Mouse (Mus musculus) limb, embryonic 14.5 days (tissue): ENCODE measurements around the gene Cpa4. TPM values are rescaled to one million over a fixed set of nuclear protein-coding genes. Genes with fewer than 3 reads are reported as not detected.

Experiments
- ATAC-seq: fragments of 200-750 bp; cut with Nextera tagmentation; 2 replicates; pipeline ENCODE4 v1.8.0; 2017; ENCODE audit warnings: low read depth, moderate number of reproducible peaks, moderate TSS enrichment; ENCODE audit not compliant: low FRiP score
- DNase-seq: peaks from one replicate; pipeline ENCODE4 v3.0.0-alpha.2; 2015; ENCODE audit warnings: low spot score
- H3K27ac ChIP-seq: fragments of 300-500 bp; sonication (generic); replicated peaks from 2 replicates; pipeline ENCODE4 v1.5.1; 2014; ENCODE audit warnings: low read depth, mild to moderate bottlenecking, low read length, moderate library complexity, mixed read lengths
- H3K27me3 ChIP-seq: fragments of 300-500 bp; sonication (generic); 2 replicates; pipeline ENCODE4 v1.6.1; 2014; ENCODE audit warnings: low read length, mixed read lengths; ENCODE audit not compliant: control insufficient read depth, insufficient read depth
- H3K36me3 ChIP-seq: fragments of 300-500 bp; sonication (generic); 2 replicates; pipeline ENCODE4 v1.6.1; 2014; ENCODE audit warnings: mild to moderate bottlenecking, low read length, moderate library complexity, mixed read lengths; ENCODE audit not compliant: control insufficient read depth, insufficient read depth
- H3K4me1 ChIP-seq: fragments of 300-500 bp; sonication (generic); 2 replicates; pipeline ENCODE4 v1.6.1; 2014; ENCODE audit warnings: antibody characterized with exemption, low read length, mixed read lengths; ENCODE audit not compliant: control insufficient read depth, insufficient read depth
- H3K4me2 ChIP-seq: fragments of 300-500 bp; sonication (generic); replicated peaks from 2 replicates; pipeline ENCODE4 v1.6.1; 2014; ENCODE audit warnings: low read depth, mild to moderate bottlenecking, low read length, moderate library complexity; ENCODE audit not compliant: severe bottlenecking
- H3K4me3 ChIP-seq: fragments of 300-500 bp; sonication (generic); replicated peaks from 2 replicates; pipeline ENCODE4 v1.5.1; 2014; ENCODE audit warnings: low read length
- H3K9ac ChIP-seq: fragments of 300-500 bp; sonication (generic); 2 replicates; pipeline ENCODE4 v1.6.1; 2014; ENCODE audit warnings: mild to moderate bottlenecking, low read depth, low read length, moderate library complexity; ENCODE audit not compliant: severe bottlenecking
- H3K9me3 ChIP-seq: fragments of 300-500 bp; sonication (generic); 2 replicates; pipeline ENCODE4 v1.6.1; 2016; ENCODE audit warnings: low read length; ENCODE audit not compliant: control insufficient read depth
- POLR2A ChIP-seq: fragments of 200-500 bp; IDR thresholded peaks from 2 replicates; pipeline ENCODE4 v1.8.0; 2012; ENCODE audit warnings: inconsistent platforms, mild to moderate bottlenecking, moderate library complexity, borderline replicate concordance; ENCODE audit not compliant: insufficient read depth, insufficient read length; ENCODE audit errors: extremely low read depth
- WGBS: fragments of 180-500 bp; shearing (Covaris S2); extraction: QIAGEN DNeasy Blood & Tissue Kit; methylation state at CpG from one replicate; pipeline ENCODE4 v1.1.7; 2014; 5-methylcytosine and 5-hydroxymethylcytosine counted together
- polyA plus RNA-seq, 2 experiments: library from polyadenylated mRNA; depleted of rRNA in 1 of 2; stranded (reverse) in 1 of 2; unstranded in 1 of 2; fragments of >200 nt; fragmentation: Nextera tagmentation in 1 of 2; extraction: Ambion mirVana in 1 of 2; gene quantifications; 2 replicates each; pipeline versions ENCODE4 v1.2.1 to v1.2.3; 2012 to 2014

Gene Cpa4
- polyA plus RNA-seq, 2 experiments = 2.1 to 4.4 TPM

GRCm38 (mm10) chr6:30547656-30548306 is 20.4 kb upstream of the Cpa4 start:
- ATAC-seq (no peak), DNase-seq (no peak)
- peaks cover 74% of the 10 kb centered on the region for H3K4me1 ChIP-seq
- 20% methylated on average over 9 of the region's 9 CpGs for WGBS
- H3K27ac ChIP-seq = peak overlapping the region; percentile 84
- TF ChIP-seq POLR2A = no peak
- no peaks in the 10 kb centered on the region for H3K36me3 ChIP-seq
- H3K4me2 ChIP-seq = peak overlapping the region; percentile 44
- peak overlapping the region; percentile 9; the same call in 1 of the 2 replicates for H3K9ac ChIP-seq
- H3K9me3 ChIP-seq = no peaks in the 10 kb centered on the region
- no peak overlapping the region for H3K4me3 ChIP-seq
- no peaks in the 10 kb centered on the region for H3K27me3 ChIP-seq

- peak; percentile 32 for ATAC-seq
- peaks cover 73% of the 10 kb centered on the region for H3K4me1 ChIP-seq
- no peaks in the 10 kb centered on the region for H3K36me3 ChIP-seq
- peak; percentile 69 for DNase-seq
- peak overlapping the region; percentile 84 for H3K27ac ChIP-seq
- H3K4me2 ChIP-seq = peak overlapping the region; percentile 6
- H3K27me3 ChIP-seq = no peaks in the 10 kb centered on the region
- no peak for TF ChIP-seq POLR2A
- WGBS = 6% methylated on average over 15 of the region's 15 CpGs
- H3K4me3 ChIP-seq = no peak overlapping the region
- peak overlapping the region; percentile 1 for H3K9ac ChIP-seq
- no peaks in the 10 kb centered on the region for H3K9me3 ChIP-seq
Measured at GRCm38 (mm10) chr6:30549231-30549761, 18.9 kb upstream of the Cpa4 start.

- no peak for TF ChIP-seq POLR2A
- no peaks in the 10 kb centered on the region for H3K9me3 ChIP-seq
- no peaks in the 10 kb centered on the region for H3K27me3 ChIP-seq
- no peak overlapping the region for H3K4me3 ChIP-seq
- no peaks in the 10 kb centered on the region for H3K36me3 ChIP-seq
- DNase-seq (no peak), ATAC-seq (no peak)
- peaks cover 61% of the 10 kb centered on the region for H3K4me1 ChIP-seq
- H3K9ac ChIP-seq = no peak overlapping the region
- H3K4me2 ChIP-seq = no peak overlapping the region
- WGBS = 71% methylated on average over 7 of the region's 7 CpGs
- no peak overlapping the region for H3K27ac ChIP-seq
Measured at GRCm38 (mm10) chr6:30550496-30551192, 17.5 kb upstream of the Cpa4 start.

GRCm38 (mm10) chr6:30551193-30551515 is 17.0 kb upstream of the Cpa4 start:
- ATAC-seq = no peak

GRCm38 (mm10) chr6:30551644-30552580 is 16.3 kb upstream of the Cpa4 start:
- H3K4me1 ChIP-seq = peaks cover 51% of the 10 kb centered on the region
- H3K27me3 ChIP-seq = no peaks in the 10 kb centered on the region
- H3K9ac ChIP-seq = peak overlapping the region; percentile 26; the same call in 1 of the 2 replicates
- no peaks in the 10 kb centered on the region for H3K36me3 ChIP-seq
- peak overlapping the region; percentile 81 for H3K27ac ChIP-seq
- 21% methylated on average over 23 of the region's 23 CpGs for WGBS
- DNase-seq (peak; percentile 90), ATAC-seq (peak; percentile 70)
- no peak overlapping the region for H3K4me3 ChIP-seq
- no peak for TF ChIP-seq POLR2A
- no peaks in the 10 kb centered on the region for H3K9me3 ChIP-seq
- peak overlapping the region; percentile 41 for H3K4me2 ChIP-seq

More at GRCm38 (mm10) chr6:30551193-30551515, 17.0 kb upstream of the Cpa4 start:
- Histone ChIP-seq H3K9me3 (no peaks in the 10 kb centered on the region), H3K27ac (no peak overlapping the region), H3K9ac (no peak overlapping the region), H3K4me2 (no peak overlapping the region), H3K36me3 (no peaks in the 10 kb centered on the region), H3K27me3 (no peaks in the 10 kb centered on the region), H3K4me3 (no peak overlapping the region), H3K4me1 (peaks cover 56% of the 10 kb centered on the region)
- DNase-seq = no peak
- no peak for TF ChIP-seq POLR2A
